ENCODE assay signal across 8 mouse cellular contexts in the genomic region with DNA sequence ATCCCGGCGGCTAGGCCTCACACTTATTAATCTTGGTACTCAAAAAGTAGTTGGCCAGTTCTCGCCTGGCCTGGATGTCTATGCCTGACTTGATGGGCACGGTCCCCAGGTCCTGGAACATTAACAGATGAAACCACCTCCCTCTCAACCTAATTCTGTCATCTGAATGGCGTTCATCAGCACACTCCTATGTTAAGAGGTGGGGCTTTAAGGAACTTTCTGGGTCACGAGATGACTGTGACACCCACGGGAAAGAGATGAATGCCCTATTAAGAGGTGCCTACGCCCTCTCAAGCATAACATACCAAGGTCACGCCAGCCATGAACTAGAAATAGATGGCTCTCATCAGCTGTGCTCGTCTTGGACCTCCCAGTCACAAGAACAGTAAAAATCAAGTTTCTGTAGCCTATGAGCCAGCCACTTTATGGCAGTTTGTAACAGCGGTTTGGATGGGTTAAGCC. TPM values are rescaled to one million over a fixed set of nuclear protein-coding genes. Genes with fewer than 3 reads are reported as not detected.
DNase-seq lines count a peak whose midpoint lies in the region; ATAC-seq and TF ChIP-seq lines count a peak whose summit lies in the region.

No protein-coding gene starts in this region.

- no peak for DNase-seq in gastrocnemius, adult 2 months
- no peak for DNase-seq in gastrocnemius, postnatal 25 days
- peak; percentile 85 for DNase-seq in CH12.LX (ENCODE audit: extremely low read depth)
- DNase-seq in frontal cortex, postnatal 10 days (ENCODE audit: low spot score in 2 of 2), result no peak
- no peak for DNase-seq in urinary bladder, postnatal 36 days (ENCODE audit: low spot score in 2 of 2)

- 4% methylated on average over 11 of the region's 11 CpGs for WGBS in intestine, postnatal 0 days

- no peaks in the 10 kb centered on the region for H3K27me3 ChIP-seq in CH12.LX (replicated peaks)
- H3K27me3 ChIP-seq in intestine, postnatal 0 days (replicated peaks; ENCODE audit: control insufficient read depth, insufficient read depth, low read length), result no peaks in the 10 kb centered on the region

- peaks cover 28% of the 10 kb centered on the region for H3K79me2 ChIP-seq in CH12.LX (replicated peaks; ENCODE audit: control insufficient read depth, extremely low read depth, insufficient read depth, poor library complexity, severe bottlenecking)

- no peak for TF ChIP-seq EP300 in CH12.LX (IDR thresholded peaks at IDR 0.05; ENCODE audit: low read length)

- H3K9me3 ChIP-seq in CH12.LX (replicated peaks; ENCODE audit: low read length), result no peaks in the 10 kb centered on the region
- no peaks in the 10 kb centered on the region for H3K9me3 ChIP-seq in intestine, postnatal 0 days (ENCODE audit: control insufficient read depth)

- in situ Hi-C loops in CH12.LX (cut with MboI; ENCODE audit: low pct_ligation_motif_present, low pct_unique_long_range_greater_than_20kb, low sequenced_read_pairs), result no loop called here

- H3K36me3 ChIP-seq in CH12.LX (replicated peaks in 1 of 2; ENCODE audit: control insufficient read depth in 1 of 2, insufficient read depth in 1 of 2, low read length in 1 of 2), result peaks cover 7 to 25% of the 10 kb centered on the region in 2 experiments
- H3K36me3 ChIP-seq in intestine, postnatal 0 days (ENCODE audit: control insufficient read depth, insufficient read depth), result peaks cover 9% of the 10 kb centered on the region; the same call in 1 of the 2 replicates

- TF ChIP-seq POLR2A in CH12.LX (IDR thresholded peaks at IDR 0.05; ENCODE audit: low read depth, low read length), result no peak

- TF ChIP-seq CTCF in gastrocnemius, adult 2 months (IDR thresholded peaks at IDR 0.05), result no peak
- no peak for TF ChIP-seq CTCF in CH12.LX (conservative IDR thresholded peaks at IDR 0.05 in 1 of 2, IDR thresholded peaks at IDR 0.05 in 1 of 2; ENCODE audit: low read depth in 2 of 2, low read length in 2 of 2)
- no peak for TF ChIP-seq CTCF in intestine, postnatal 0 days (IDR thresholded peaks at IDR 0.05; ENCODE audit: low read depth)

- H3K27ac ChIP-seq in gastrocnemius, adult 2 months, result peak overlapping the region; percentile 95
- peak overlapping the region; percentile 85 for H3K27ac ChIP-seq in CH12.LX (ENCODE audit: insufficient read depth, low read depth)
- peak overlapping the region; percentile 92 for H3K27ac ChIP-seq in intestine, postnatal 0 days (ENCODE audit: low read depth, low read length)

- TF ChIP-seq RAD21 in CH12.LX (IDR thresholded peaks at IDR 0.05; ENCODE audit: low read depth, low read length), result no peak

- peaks cover 2 to 54% of the 10 kb centered on the region in 2 experiments; a peak in 3 of 4 replicates for H3K4me1 ChIP-seq in CH12.LX (ENCODE audit: control insufficient read depth in 1 of 2, insufficient read depth in 2 of 2)
- H3K4me1 ChIP-seq in intestine, postnatal 0 days (replicated peaks; ENCODE audit: control insufficient read depth, insufficient read depth, low read length), result peaks cover 3% of the 10 kb centered on the region; the same call in 1 of the 2 replicates

- peak overlapping the region; percentile 79 for H3K4me3 ChIP-seq in gastrocnemius, adult 2 months
- H3K4me3 ChIP-seq in CH12.LX (replicated peaks in 1 of 3; ENCODE audit: low read depth in 2 of 3, low read length in 2 of 3, poor library complexity in 1 of 3), result peak overlapping the region; percentile 53 to 95 (median 92)
- peak overlapping the region; percentile 76 for H3K4me3 ChIP-seq in intestine, postnatal 0 days (ENCODE audit: low read depth, low read length)

- H3K9ac ChIP-seq in CH12.LX (ENCODE audit: insufficient read depth, low read depth), result peak overlapping the region; percentile 87
- peak overlapping the region; percentile 97 for H3K9ac ChIP-seq in intestine, postnatal 0 days (ENCODE audit: low read depth, low read length)

- peak overlapping the region; percentile 41; the same call in 1 of the 2 replicates for H3K4me2 ChIP-seq in CH12.LX (ENCODE audit: insufficient read depth, low read depth, poor library complexity, severe bottlenecking)
- H3K4me2 ChIP-seq in intestine, postnatal 0 days (replicated peaks; ENCODE audit: low read depth), result peak overlapping the region; percentile 76

- ATAC-seq in erythroblast, adult 5-6 weeks (replicated peaks; ENCODE audit: low FRiP score, poor library complexity, severe bottlenecking), result peak; percentile 77
- ATAC-seq in intestine, postnatal 0 days, result peak; percentile 61
- ATAC-seq in monocyte, adult 5-6 weeks (replicated peaks; ENCODE audit: insufficient number of reproducible peaks, low FRiP score, low TSS enrichment, poor library complexity, severe bottlenecking), result peak; percentile 44

- dilution Hi-C loops in CH12.LX (cut with MboI; ENCODE audit: extremely low pct_ligation_motif_present, extremely low pct_unique_long_range_greater_than_20kb, low sequenced_read_pairs), result no loop called here

- intact Hi-C loops in gastrocnemius, adult 2 months (cut with DNase I), result loop anchor here (10.0 kb wide), 1 partner anchor 65 kb away; no protein-coding TSS in a partner anchor

TF ChIP-seq in CH12.LX, 34 proteins besides CTCF, POLR2A, EP300 and RAD21:
- TF ChIP-seq IRF4 (IDR thresholded peaks at IDR 0.05; ENCODE audit: low read depth, low read length), result no peak; the same call in 1 of the 2 replicates
- no peak for TF ChIP-seq KAT2A (IDR thresholded peaks at IDR 0.05; ENCODE audit: insufficient replicate concordance, low read length)
- TF ChIP-seq SIN3A (IDR thresholded peaks at IDR 0.05; ENCODE audit: low read length), result peak; percentile 57; the same call in 1 of the 2 replicates
- TF ChIP-seq MEF2A (IDR thresholded peaks at IDR 0.05; ENCODE audit: borderline replicate concordance, low read depth, low read length), result 0 out of 2 replicates have a peak, but pooled peaks have one; percentile 23
- TF ChIP-seq ZKSCAN1 (IDR thresholded peaks at IDR 0.05; ENCODE audit: borderline replicate concordance, low read depth, low read length), result no peak
- peak; percentile 87 for TF ChIP-seq BHLHE40 (IDR thresholded peaks at IDR 0.05; ENCODE audit: low read depth, low read length)
- TF ChIP-seq MAX (IDR thresholded peaks at IDR 0.05; ENCODE audit: low read length), result no peak
- TF ChIP-seq USF2 (conservative IDR thresholded peaks at IDR 0.05; ENCODE audit: low read depth, low read length), result no peak
- TF ChIP-seq POLR2AphosphoS2 (IDR thresholded peaks at IDR 0.05; ENCODE audit: low read depth, low read length), result peak; percentile 93
- TF ChIP-seq NRF1 (IDR thresholded peaks at IDR 0.05; ENCODE audit: low read depth, low read length), result no peak
- TF ChIP-seq MYC (IDR thresholded peaks at IDR 0.05; ENCODE audit: low read depth, low read length), result no peak
- peak; percentile 41; the same call in 1 of the 2 replicates for TF ChIP-seq ETS1 (conservative IDR thresholded peaks at IDR 0.05; ENCODE audit: low read depth, low read length)
- TF ChIP-seq ZNF384 (IDR thresholded peaks at IDR 0.05; ENCODE audit: low read depth, low read length), result no peak
- peak; percentile 11; the same call in 1 of the 2 replicates for TF ChIP-seq TCF12 (IDR thresholded peaks at IDR 0.05; ENCODE audit: low read depth, low read length)

RNA-seq across cellular contexts. Expression of gene Tmf1, which starts 0.5 kb away (rescaled TPM):
- total RNA-seq in gastrocnemius, adult 2 months (2021), result 10 to 100 TPM; 46.7 to 50.5 TPM
- 10 to 100 TPM; 35.7 to 40.0 TPM for total RNA-seq in gastrocnemius, postnatal 25 days (2021)
- total RNA-seq in CH12.LX (2012; rRNA removed), result 22.3 and 23.5 TPM in 2 replicates
- 12.7 and 13.7 TPM in 2 replicates for total RNA-seq in CH12.LX (2014; rRNA removed)
- polyA plus RNA-seq in CH12.LX (2012; ENCODE audit: insufficient read length, low read depth), result 25.1 and 26.4 TPM in 2 replicates
- 6.7 and 11.7 TPM in 2 replicates for total RNA-seq in erythroblast, adult 5-6 weeks (2015; ENCODE audit: low replicate concordance)
- total RNA-seq in erythroblast, adult 5-6 weeks (2017; ENCODE audit: low replicate concordance), result 50.4 and 64.5 TPM in 2 replicates
- 42.1 and 46.0 TPM in 2 replicates for polyA plus RNA-seq in intestine, postnatal 0 days (2015; fragmentation: Nextera tagmentation; extraction: Ambion mirVana)
- total RNA-seq in monocyte, adult 5-6 weeks (2017), result 210 to 231 TPM (median 230 TPM) in 3 replicates

RNA-seq across cellular contexts. Expression of gene Uba3, which starts 26.0 kb away (rescaled TPM):
- 10 to 100 TPM; 32.7 to 43.1 TPM for total RNA-seq in gastrocnemius, adult 2 months (2021)
- total RNA-seq in gastrocnemius, postnatal 25 days (2021), result 10 to 100 TPM; 34.1 to 35.3 TPM
- 47.3 and 52.7 TPM in 2 replicates for total RNA-seq in CH12.LX (2012; rRNA removed)
- total RNA-seq in CH12.LX (2014; rRNA removed), result 106 and 120 TPM in 2 replicates
- 55.6 and 69.5 TPM in 2 replicates for polyA plus RNA-seq in CH12.LX (2012; ENCODE audit: insufficient read length, low read depth)
- 24.0 and 25.9 TPM in 2 replicates for total RNA-seq in erythroblast, adult 5-6 weeks (2015; ENCODE audit: low replicate concordance)
- total RNA-seq in erythroblast, adult 5-6 weeks (2017; ENCODE audit: low replicate concordance), result 35.1 and 38.5 TPM in 2 replicates
- polyA plus RNA-seq in intestine, postnatal 0 days (2015; fragmentation: Nextera tagmentation; extraction: Ambion mirVana), result 28.4 and 28.5 TPM in 2 replicates
- 97.2 to 105 TPM (median 99.9 TPM) in 3 replicates for total RNA-seq in monocyte, adult 5-6 weeks (2017)

RNA-seq across cellular contexts. Expression of gene Eogt, which starts 30.4 kb away (rescaled TPM):
- 1 to 10 TPM; 4.2 to 5.4 TPM for total RNA-seq in gastrocnemius, adult 2 months (2021)
- total RNA-seq in gastrocnemius, postnatal 25 days (2021), result 1 to 10 TPM; 4.1 to 6.0 TPM
- total RNA-seq in CH12.LX (2012; rRNA removed), result 10.9 and 11.4 TPM in 2 replicates
- total RNA-seq in CH12.LX (2014; rRNA removed), result 8.0 and 10.1 TPM in 2 replicates
- 13.4 and 13.9 TPM in 2 replicates for polyA plus RNA-seq in CH12.LX (2012; ENCODE audit: insufficient read length, low read depth)
- total RNA-seq in erythroblast, adult 5-6 weeks (2015; ENCODE audit: low replicate concordance), result 3.3 and 6.1 TPM in 2 replicates
- 1.7 and 4.6 TPM in 2 replicates for total RNA-seq in erythroblast, adult 5-6 weeks (2017; ENCODE audit: low replicate concordance)
- 4.3 and 4.5 TPM in 2 replicates for polyA plus RNA-seq in intestine, postnatal 0 days (2015; fragmentation: Nextera tagmentation; extraction: Ambion mirVana)
- total RNA-seq in monocyte, adult 5-6 weeks (2017), result 3.0 to 8.6 TPM (median 7.9 TPM) in 3 replicates

RNA-seq across cellular contexts. Expression of gene Arl6ip5, which starts 31.1 kb away (rescaled TPM):
- total RNA-seq in gastrocnemius, adult 2 months (2021), result 100 to 1,000 TPM; 117 to 173 TPM
- 100 to 1,000 TPM; 132 to 165 TPM for total RNA-seq in gastrocnemius, postnatal 25 days (2021)
- total RNA-seq in CH12.LX (2012; rRNA removed) (43.6 and 45.3 TPM in 2 replicates), CH12.LX (2014; rRNA removed) (115 and 118 TPM in 2 replicates)
- polyA plus RNA-seq in CH12.LX (2012; ENCODE audit: insufficient read length, low read depth), result 135 and 146 TPM in 2 replicates
- total RNA-seq in erythroblast, adult 5-6 weeks (2015; ENCODE audit: low replicate concordance), result 10.2 and 16.1 TPM in 2 replicates
- total RNA-seq in erythroblast, adult 5-6 weeks (2017; ENCODE audit: low replicate concordance), result 20.6 and 23.8 TPM in 2 replicates
- 71.4 and 73.4 TPM in 2 replicates for polyA plus RNA-seq in intestine, postnatal 0 days (2015; fragmentation: Nextera tagmentation; extraction: Ambion mirVana)
- total RNA-seq in monocyte, adult 5-6 weeks (2017), result 132 to 180 TPM (median 143 TPM) in 3 replicates
